Mouse (Mus musculus) hindbrain, embryonic 11.5 days (tissue): Measurements from ENCODE around the gene Rasgef1b. TPM values are rescaled to one million over a fixed set of nuclear protein-coding genes. Genes with fewer than 3 reads are reported as not detected.
A peak's percentile ranks its signal among the peaks of the same experiment; 100 is the strongest.

Experiments
- ATAC-seq: fragments of 200-750 bp; cut with Nextera tagmentation; 2 replicates; pipeline ENCODE4 v1.8.0; 2017; ENCODE audit warnings: mild to moderate bottlenecking, moderate TSS enrichment, moderate library complexity; ENCODE audit not compliant: low FRiP score
- DNase-seq: peaks from one replicate; pipeline ENCODE4 v3.0.0-alpha.2; 2015; ENCODE audit warnings: low spot score
- H3K27ac ChIP-seq: fragments of 300-500 bp; sonication (generic); 2 replicates; pipeline ENCODE4 v1.5.1; 2014; ENCODE audit warnings: mild to moderate bottlenecking, low read depth, low read length
- H3K27me3 ChIP-seq: fragments of 300-500 bp; sonication (generic); 2 replicates; pipeline ENCODE4 v1.6.1; 2014; ENCODE audit warnings: mild to moderate bottlenecking, low read length, moderate library complexity, mixed read lengths; ENCODE audit not compliant: control insufficient read depth, insufficient read depth
- H3K36me3 ChIP-seq: fragments of 300-500 bp; sonication (generic); 2 replicates; pipeline ENCODE4 v1.6.1; 2014; ENCODE audit warnings: mild to moderate bottlenecking, low read length, moderate library complexity, mixed read lengths; ENCODE audit not compliant: control insufficient read depth, insufficient read depth
- H3K4me1 ChIP-seq: fragments of 300-500 bp; sonication (generic); replicated peaks from 2 replicates; pipeline ENCODE4 v1.6.1; 2014; ENCODE audit warnings: low read length, mixed read lengths; ENCODE audit not compliant: control insufficient read depth, insufficient read depth
- H3K4me2 ChIP-seq: fragments of 300-500 bp; sonication (generic); replicated peaks from 2 replicates; pipeline ENCODE4 v1.6.1; 2014; ENCODE audit warnings: mild to moderate bottlenecking, low read depth, low read length
- H3K4me3 ChIP-seq: fragments of 300-500 bp; sonication (generic); 2 replicates; pipeline ENCODE4 v1.5.1; 2014; ENCODE audit warnings: low read depth, low read length
- H3K9ac ChIP-seq: fragments of 300-500 bp; sonication (generic); 2 replicates; pipeline ENCODE4 v1.6.1; 2014; ENCODE audit warnings: low read depth, low read length
- H3K9me3 ChIP-seq: fragments of 300-500 bp; sonication (generic); 2 replicates; pipeline ENCODE4 v1.6.1; 2016; ENCODE audit warnings: low read length; ENCODE audit not compliant: control insufficient read depth
- WGBS: fragments of 180-500 bp; shearing (Covaris S2); extraction: QIAGEN DNeasy Blood & Tissue Kit; methylation state at CpG from one replicate; pipeline ENCODE4 v1.1.7; 2014; 5-methylcytosine and 5-hydroxymethylcytosine counted together
- polyA plus RNA-seq: library from polyadenylated mRNA; unstranded; fragments of >200 nt; fragmentation: Nextera tagmentation; extraction: Ambion mirVana; gene quantifications from 2 replicates; pipeline ENCODE4 v1.2.1, GENCODE M21; 2014

Rasgef1b gene
- polyA plus RNA-seq, 1 experiment from 2014 or later, result 14.1 TPM

GRCm38 (mm10) chr5:99247915-99248314, 480.9 kb downstream of the Rasgef1b start:
- no peak overlapping the region for H3K4me3 ChIP-seq
- 84% methylated on average over 5 of the region's 6 CpGs for WGBS
- H3K9ac ChIP-seq, result no peak overlapping the region
- DNase-seq (no peak), ATAC-seq (no peak)
- no peak overlapping the region for H3K27ac ChIP-seq
- no peak overlapping the region for H3K4me2 ChIP-seq
- H3K4me1 ChIP-seq, result peaks cover 2% of the 10 kb centered on the region; the same call in 1 of the 2 replicates
- H3K27me3 ChIP-seq, result peaks cover 3% of the 10 kb centered on the region; the same call in 1 of the 2 replicates
- no peaks in the 10 kb centered on the region for H3K9me3 ChIP-seq
- no peaks in the 10 kb centered on the region for H3K36me3 ChIP-seq

- Histone ChIP-seq H3K4me3 (no peak overlapping the region), H3K4me1 (peaks cover 2% of the 10 kb centered on the region; the same call in 1 of the 2 replicates), H3K36me3 (no peaks in the 10 kb centered on the region), H3K27ac (no peak overlapping the region; the same call in 1 of the 2 replicates), H3K4me2 (no peak overlapping the region), H3K27me3 (peaks cover 3% of the 10 kb centered on the region; the same call in 1 of the 2 replicates), H3K9ac (no peak overlapping the region), H3K9me3 (no peaks in the 10 kb centered on the region)
- DNase-seq (no peak), ATAC-seq (no peak)
- WGBS, result 74% methylated on average over 7 of the region's 7 CpGs
Measured at GRCm38 (mm10) chr5:99247441-99247840, 481.4 kb downstream of the Rasgef1b start.

- WGBS, result 52% methylated on average over 6 of the region's 6 CpGs
- Histone ChIP-seq H3K4me1 (peaks cover 2% of the 10 kb centered on the region; the same call in 1 of the 2 replicates), H3K27me3 (peaks cover 3% of the 10 kb centered on the region; the same call in 1 of the 2 replicates), H3K27ac (no peak overlapping the region; the same call in 1 of the 2 replicates), H3K9me3 (no peaks in the 10 kb centered on the region), H3K4me2 (no peak overlapping the region), H3K36me3 (no peaks in the 10 kb centered on the region), H3K4me3 (no peak overlapping the region), H3K9ac (no peak overlapping the region)
- DNase-seq (peak; percentile 18), ATAC-seq (no peak)
Measured at GRCm38 (mm10) chr5:99246972-99247371, 481.9 kb downstream of the Rasgef1b start.

GRCm38 (mm10) chr5:99241988-99242740, 486.7 kb downstream of the Rasgef1b start:
- no peaks in the 10 kb centered on the region for H3K4me1 ChIP-seq
- no peak overlapping the region for H3K9ac ChIP-seq
- no peak overlapping the region for H3K4me3 ChIP-seq
- no peaks in the 10 kb centered on the region for H3K27me3 ChIP-seq
- 69% methylated on average over 11 of the region's 11 CpGs for WGBS
- H3K9me3 ChIP-seq, result no peaks in the 10 kb centered on the region
- H3K36me3 ChIP-seq, result no peaks in the 10 kb centered on the region
- no peak overlapping the region for H3K27ac ChIP-seq
- ATAC-seq, result no peak
- H3K4me2 ChIP-seq, result no peak overlapping the region
- no peak for DNase-seq

- 92% methylated on average over 6 of the region's 6 CpGs for WGBS
- ATAC-seq, result no peak
Measured at GRCm38 (mm10) chr5:99240501-99240900, 488.4 kb downstream of the Rasgef1b start.

GRCm38 (mm10) chr5:99239677-99240076, 489.2 kb downstream of the Rasgef1b start:
- 92% methylated on average over 9 of the region's 9 CpGs for WGBS
- H3K4me1 ChIP-seq, result no peaks in the 10 kb centered on the region
- no peaks in the 10 kb centered on the region for H3K36me3 ChIP-seq
- ATAC-seq, result no peak
- H3K27me3 ChIP-seq, result no peaks in the 10 kb centered on the region
- H3K4me2 ChIP-seq, result no peak overlapping the region
- H3K27ac ChIP-seq, result no peak overlapping the region
- no peak overlapping the region for H3K4me3 ChIP-seq
- no peak overlapping the region for H3K9ac ChIP-seq
- no peak for DNase-seq
- H3K9me3 ChIP-seq, result no peaks in the 10 kb centered on the region

More at GRCm38 (mm10) chr5:99240501-99240900, 488.4 kb downstream of the Rasgef1b start:
- Histone ChIP-seq H3K9ac (no peak overlapping the region), H3K27me3 (no peaks in the 10 kb centered on the region), H3K36me3 (no peaks in the 10 kb centered on the region), H3K9me3 (no peaks in the 10 kb centered on the region), H3K4me3 (no peak overlapping the region), H3K27ac (no peak overlapping the region), H3K4me1 (no peaks in the 10 kb centered on the region), H3K4me2 (no peak overlapping the region)
- DNase-seq, result no peak

- ATAC-seq, result no peak
- no peaks in the 10 kb centered on the region for H3K36me3 ChIP-seq
- no peak overlapping the region for H3K27ac ChIP-seq
- H3K4me2 ChIP-seq, result no peak overlapping the region
- no peak overlapping the region for H3K9ac ChIP-seq
- H3K4me3 ChIP-seq, result no peak overlapping the region
- no peaks in the 10 kb centered on the region for H3K4me1 ChIP-seq
- H3K9me3 ChIP-seq, result no peaks in the 10 kb centered on the region
- WGBS, result 93% methylated on average over 4 of the region's 4 CpGs
- H3K27me3 ChIP-seq, result no peaks in the 10 kb centered on the region
- no peak for DNase-seq
Measured at GRCm38 (mm10) chr5:99238150-99238549, 490.7 kb downstream of the Rasgef1b start.

- Histone ChIP-seq H3K27ac (no peak overlapping the region), H3K27me3 (no peaks in the 10 kb centered on the region), H3K36me3 (no peaks in the 10 kb centered on the region), H3K4me1 (no peaks in the 10 kb centered on the region), H3K4me3 (no peak overlapping the region), H3K9ac (no peak overlapping the region), H3K4me2 (no peak overlapping the region), H3K9me3 (no peaks in the 10 kb centered on the region)
- ATAC-seq, result no peak
- 80% methylated on average over 11 of the region's 11 CpGs for WGBS
- DNase-seq, result no peak
Measured at GRCm38 (mm10) chr5:99236888-99237752, 491.7 kb downstream of the Rasgef1b start.
